ENCODE assay signal across 26 mouse cellular contexts in the genomic region with DNA sequence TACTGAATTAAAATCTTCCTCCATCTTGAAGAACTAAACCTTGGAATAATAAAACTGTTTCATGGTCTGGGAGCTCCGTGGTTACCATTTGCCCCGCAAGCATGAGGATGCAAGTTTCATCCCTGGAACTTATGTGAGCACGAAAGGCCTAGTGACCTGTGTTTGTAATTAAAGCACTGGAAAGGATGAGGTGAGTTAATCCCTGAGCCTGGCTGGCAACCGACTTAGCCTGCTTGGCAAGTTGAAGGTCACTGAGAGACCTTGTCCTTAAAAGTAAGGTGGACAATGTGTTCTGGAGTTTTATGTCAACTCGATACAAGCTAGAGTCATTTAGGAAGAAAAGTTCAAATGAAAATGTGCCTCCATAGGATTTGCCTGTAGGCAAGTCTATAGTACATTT. TPM values are rescaled to one million over a fixed set of nuclear protein-coding genes. Genes with fewer than 3 reads are reported as not detected.
"Had no signal": no experiment of that assay in that cellular context is flagged by ENCODE, and none has a peak within 500 bp of the region (broad histone marks: within the 10 kb centered on the region; RNA-seq: fewer than 3 reads in every experiment).

No protein-coding gene starts in this region.

- H3K4me2 ChIP-seq: limb, embryonic 13.5 days; liver, embryonic 11.5 days; lung, embryonic 14.5 days; midbrain, embryonic 12.5 days; midbrain, embryonic 15.5 days; neural tube, embryonic 12.5 days; neural tube, embryonic 15.5 days had no signal

- H3K27ac ChIP-seq: layer of hippocampus, adult 2 months; limb, embryonic 10.5 days; limb, embryonic 13.5 days; liver, embryonic 14.5 days; macrophage; midbrain, embryonic 12.5 days; midbrain, embryonic 15.5 days; neural tube, embryonic 12.5 days; neural tube, embryonic 15.5 days had no signal

- DNase-seq: layer of hippocampus, adult 9-11 months; liver, postnatal 0 days; lung, embryonic 14.5 days; thymus, adult 18-20 months; thymus, postnatal 36 days had no signal

- H3K9ac ChIP-seq: limb, embryonic 13.5 days; liver, embryonic 14.5 days; liver, postnatal 0 days; lung, embryonic 14.5 days; midbrain, embryonic 12.5 days; midbrain, embryonic 15.5 days; neural tube, embryonic 12.5 days; neural tube, embryonic 15.5 days had no signal

- H3K4me1 ChIP-seq: limb, embryonic 10.5 days; midbrain, embryonic 12.5 days; midbrain, embryonic 15.5 days; neural tube, embryonic 12.5 days; neural tube, embryonic 15.5 days had no signal

- H3K27me3 ChIP-seq: limb, embryonic 13.5 days; midbrain, embryonic 12.5 days; midbrain, embryonic 15.5 days; neural tube, embryonic 12.5 days; neural tube, embryonic 15.5 days had no signal

- H3K9me3 ChIP-seq: limb, embryonic 10.5 days; limb, embryonic 13.5 days; midbrain, embryonic 12.5 days; midbrain, embryonic 15.5 days; neural tube, embryonic 12.5 days; neural tube, embryonic 15.5 days had no signal

- ATAC-seq: intestine, postnatal 0 days; liver, postnatal 0 days; lung, postnatal 0 days; midbrain, embryonic 15.5 days had no signal

- H3K4me3 ChIP-seq: layer of hippocampus, adult 2 months; limb, embryonic 10.5 days; limb, embryonic 13.5 days; midbrain, embryonic 12.5 days; midbrain, embryonic 15.5 days; neural tube, embryonic 12.5 days; neural tube, embryonic 15.5 days had no signal

- H3K36me3 ChIP-seq: limb, embryonic 10.5 days; limb, embryonic 13.5 days; midbrain, embryonic 12.5 days; midbrain, embryonic 15.5 days; neural tube, embryonic 12.5 days; neural tube, embryonic 15.5 days had no signal

RNA-seq across cellular contexts. Expression of a gene that starts 4.4 kb away (rescaled TPM):
- total RNA-seq: layer of hippocampus, adult 2 months; layer of hippocampus, postnatal 25 days; left cerebral cortex, adult 18-20 months; megakaryocyte, adult 5-6 weeks had no signal
- polyA plus RNA-seq: large intestine, adult 2 months; limb, embryonic 10.5 days; lung, embryonic 14.5 days; lung, postnatal 0 days; macrophage; midbrain, embryonic 12.5 days; midbrain, embryonic 15.5 days; small intestine, adult 2 months; urinary bladder, adult 2 months had no signal

RNA-seq across cellular contexts. Expression of a gene that starts 28.0 kb away (rescaled TPM):
- total RNA-seq: left cerebral cortex, adult 18-20 months; left cerebral cortex, postnatal 25 days; megakaryocyte, adult 5-6 weeks had no signal
- polyA plus RNA-seq: intestine, embryonic 14.5 days; large intestine, adult 2 months; limb, embryonic 10.5 days; limb, embryonic 13.5 days; lung, embryonic 14.5 days; macrophage; midbrain, embryonic 12.5 days; midbrain, embryonic 15.5 days; neural tube, embryonic 12.5 days; neural tube, embryonic 15.5 days; small intestine, adult 2 months; spleen, adult 2 months; urinary bladder, adult 2 months had no signal

RNA-seq across cellular contexts. Expression of a gene that starts 32.7 kb away (rescaled TPM):
- total RNA-seq: layer of hippocampus, adult 2 months; layer of hippocampus, postnatal 25 days; left cerebral cortex, adult 18-20 months; left cerebral cortex, postnatal 25 days; megakaryocyte, adult 5-6 weeks had no signal
- polyA plus RNA-seq: large intestine, adult 2 months; limb, embryonic 10.5 days; limb, embryonic 13.5 days; liver, embryonic 11.5 days; lung, embryonic 14.5 days; lung, postnatal 0 days; macrophage; midbrain, embryonic 12.5 days; midbrain, embryonic 15.5 days; neural tube, embryonic 12.5 days; neural tube, embryonic 15.5 days; small intestine, adult 2 months; urinary bladder, adult 2 months had no signal
